Mouse (Mus musculus) cerebellum, adult 2 months (tissue): ENCODE results near the gene Pik3r1.

Experiments
- CTCF ChIP-seq: fragments of 200-500 bp; IDR thresholded peaks from 2 replicates; pipeline ENCODE4 v1.5.1; 2011; ENCODE audit warnings: low read depth, mild to moderate bottlenecking, control low read depth, low read length, moderate library complexity, borderline replicate concordance; ENCODE audit not compliant: insufficient read depth
- POLR2A ChIP-seq: fragments of 200-500 bp; IDR thresholded peaks from 2 replicates; pipeline ENCODE4 v1.6.1; 2011; ENCODE audit warnings: low read length, control low read depth, borderline replicate concordance; ENCODE audit not compliant: insufficient read depth

DNA sequence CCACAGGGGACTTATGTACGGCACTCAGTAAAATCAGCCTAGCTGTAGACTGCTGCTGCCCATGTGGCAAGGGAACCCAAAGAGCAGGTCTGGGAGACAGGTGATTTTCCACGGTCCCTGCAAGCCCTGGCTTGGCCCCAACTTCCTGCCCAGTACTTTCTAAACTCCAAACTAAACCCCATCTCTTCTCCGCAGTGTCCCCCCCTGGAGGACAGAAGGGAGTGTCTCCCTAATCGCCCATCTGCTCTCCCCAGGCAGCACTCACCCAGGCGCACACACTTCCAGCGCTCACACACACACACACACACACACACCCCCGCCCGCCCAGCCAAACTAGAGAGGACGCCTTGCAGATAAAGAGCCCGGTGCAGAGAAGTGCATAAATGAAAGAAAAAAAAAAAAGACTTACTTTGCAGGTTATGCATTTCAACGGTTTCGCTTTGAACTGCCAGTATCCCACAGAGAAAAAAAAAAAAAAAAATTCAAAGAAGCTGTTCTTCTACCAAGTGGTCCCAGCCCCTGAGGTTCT lies 74.0 kb downstream of the Pik3r1 start:
- no peak; the same call in 1 of the 2 replicates for TF ChIP-seq CTCF
- TF ChIP-seq POLR2A, result peak; percentile 54; the same call in 1 of the 2 replicates
